Mouse (Mus musculus): ENCODE measurements at regions not wholly inside any gene's neighbourhood (a gene's known extent, or its start where the extent isn't known, plus 50 kb on each side); places are given as distances from the start of the nearest gene placed in this dataset.
"Not testable (repeated sequence)": the region's sequence is repeated elsewhere in the genome, so short reads cannot be mapped to it uniquely, and the experiment has no call there.

DNA sequence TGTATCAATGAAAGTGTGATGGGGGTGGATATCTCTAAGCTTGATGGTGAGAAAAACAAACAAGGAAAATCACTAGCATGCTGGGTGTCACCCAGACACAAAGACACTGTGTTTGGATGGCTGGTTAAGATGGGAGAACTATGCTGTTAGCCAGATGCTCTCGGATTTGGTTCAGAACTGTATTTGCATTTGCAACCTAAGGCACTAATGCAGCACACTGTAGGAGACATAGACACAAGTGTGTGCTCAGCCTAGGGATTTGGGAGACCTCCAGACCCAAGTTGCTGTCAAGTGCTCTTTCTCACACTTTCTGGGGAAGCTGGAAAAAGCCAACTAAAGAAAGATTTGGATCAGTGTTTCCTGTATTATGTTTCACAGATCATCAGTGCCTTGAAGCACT lies 173.1 kb upstream of the Prkcq start:
- DNase-seq (ENCODE audit: low read depth) = no peak

DNA sequence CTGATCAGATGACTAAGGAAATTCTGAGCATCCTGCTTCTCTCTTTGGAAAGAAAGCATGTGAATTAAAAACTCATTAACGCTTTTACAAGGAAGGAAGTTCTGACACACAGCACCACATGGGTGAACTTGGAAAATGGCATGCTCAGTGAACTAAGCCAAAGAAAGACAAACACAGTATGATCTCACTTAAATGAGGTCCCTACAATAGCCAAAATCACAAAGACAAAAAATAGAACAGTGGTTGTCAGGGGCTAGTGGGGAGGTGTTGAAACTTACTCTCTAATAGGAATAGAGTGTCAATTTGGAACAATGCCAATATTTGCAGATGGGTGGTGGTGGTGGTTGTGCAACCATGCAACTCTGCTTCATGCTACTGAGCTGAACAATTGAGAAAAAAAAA lies 172.7 kb upstream of the Prkcq start:
- DNase-seq (ENCODE audit: low read depth) = peak; percentile 8

DNA sequence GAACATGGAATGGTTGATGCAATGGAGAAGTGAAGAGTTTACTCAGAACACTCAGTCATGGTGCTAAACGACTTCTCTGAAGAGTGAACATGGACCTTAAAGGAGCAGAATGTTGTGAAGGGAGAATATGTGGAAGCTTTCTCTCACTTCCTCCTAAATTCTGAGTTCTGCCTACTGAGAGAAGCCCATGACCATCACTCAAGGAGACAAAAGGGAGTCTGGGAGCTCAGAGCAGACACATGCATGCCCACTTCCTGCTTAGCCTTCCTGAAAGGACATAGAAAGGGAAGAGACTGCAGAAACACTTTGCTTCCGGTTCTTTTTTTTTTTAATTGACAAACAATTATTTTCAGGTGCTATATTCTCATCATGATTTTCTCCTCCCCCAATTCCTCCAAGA lies 166.1 kb upstream of the Prkcq start:
- no peak for DNase-seq (ENCODE audit: low read depth)

DNA sequence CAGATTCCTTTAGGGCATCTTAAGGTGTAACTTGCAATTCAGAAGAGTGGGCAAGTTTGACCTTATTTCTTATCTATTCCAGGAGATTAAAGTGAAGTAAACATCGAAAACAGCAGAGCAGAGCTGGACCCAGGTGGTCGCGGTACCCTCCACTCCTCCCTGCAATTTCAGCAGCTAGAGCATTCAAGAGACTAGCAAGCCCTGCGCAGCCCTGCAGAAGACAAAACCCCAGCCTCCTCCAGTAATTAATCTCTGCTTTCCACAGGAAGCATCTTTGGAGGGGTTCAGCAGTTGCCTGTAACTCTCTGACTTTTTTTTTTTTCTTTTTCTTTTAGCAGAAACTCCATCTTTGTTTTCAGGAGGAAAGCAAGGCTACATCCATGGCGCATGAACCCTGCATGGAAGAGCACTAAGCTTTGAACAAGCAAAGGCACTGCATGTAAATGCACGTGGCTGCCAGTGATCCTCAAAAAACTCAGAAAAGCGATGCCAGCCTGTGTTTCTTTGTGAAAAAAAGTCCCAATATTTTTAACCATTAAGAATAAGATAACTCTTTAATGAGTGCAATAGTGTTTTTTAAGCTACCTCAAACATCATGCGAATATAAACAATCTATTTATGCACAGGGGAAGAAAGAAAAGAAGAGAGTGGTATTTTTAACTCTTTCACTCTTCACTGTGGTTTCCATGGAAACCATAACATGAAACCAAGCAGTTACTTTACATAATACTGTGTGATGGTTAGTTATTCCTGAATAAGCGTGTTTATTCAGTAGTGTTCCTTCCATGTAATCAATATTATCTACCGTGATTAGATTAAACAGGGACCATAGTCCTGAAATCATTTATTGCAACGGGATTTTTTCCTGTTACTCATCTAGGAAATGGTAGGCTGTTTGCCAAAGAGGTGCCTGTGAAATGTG lies 160.6 kb upstream of the Prkcq start:
- DNase-seq (ENCODE audit: low read depth) = no peak

DNA sequence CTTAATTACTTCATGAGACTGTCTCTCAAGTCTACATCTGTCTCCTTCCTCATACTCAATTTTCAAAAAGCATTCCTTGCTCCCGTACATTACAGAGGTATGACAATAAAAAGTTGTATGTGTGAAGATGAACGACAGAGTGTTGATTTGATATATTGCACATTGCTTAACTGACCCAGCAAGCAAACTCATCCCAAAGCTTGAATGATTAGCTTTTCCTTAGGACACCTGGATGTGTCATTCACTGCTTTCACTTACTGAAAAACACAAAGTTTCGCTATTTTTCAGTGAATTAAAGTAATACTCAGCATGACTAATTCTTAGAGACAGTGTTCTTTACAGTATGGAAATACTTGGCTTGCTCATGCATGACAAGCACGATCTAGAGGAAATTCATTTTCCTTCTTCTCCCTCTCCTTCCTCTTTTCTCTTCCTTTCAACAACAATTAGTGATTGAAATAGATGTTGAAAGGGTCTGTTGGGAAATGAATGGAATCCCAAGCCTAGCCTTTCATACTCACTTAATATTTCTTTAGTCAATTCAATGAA lies 159.5 kb upstream of the Prkcq start:
- DNase-seq (ENCODE audit: low read depth) = no peak

DNA sequence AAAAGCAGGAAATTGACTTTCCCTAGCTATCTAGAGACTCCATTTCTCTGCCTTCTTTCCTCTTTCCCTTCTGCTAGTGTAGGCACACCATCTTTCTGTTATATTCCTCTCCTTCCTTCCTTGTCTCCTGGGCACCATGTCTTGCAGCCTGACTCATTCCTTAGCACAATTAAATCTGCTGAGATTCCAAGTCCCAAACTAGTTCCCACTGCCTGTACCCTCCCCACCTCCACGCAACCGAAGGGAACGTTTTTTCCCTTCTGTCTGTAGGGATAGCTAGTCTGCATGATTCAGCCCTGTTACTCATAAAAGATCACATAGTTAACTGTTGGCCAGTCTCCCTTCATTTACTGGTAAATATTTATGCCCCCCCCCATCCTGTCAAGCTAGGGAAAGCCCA lies 158.8 kb upstream of the Prkcq start:
- DNase-seq (ENCODE audit: low read depth) = no peak

DNA sequence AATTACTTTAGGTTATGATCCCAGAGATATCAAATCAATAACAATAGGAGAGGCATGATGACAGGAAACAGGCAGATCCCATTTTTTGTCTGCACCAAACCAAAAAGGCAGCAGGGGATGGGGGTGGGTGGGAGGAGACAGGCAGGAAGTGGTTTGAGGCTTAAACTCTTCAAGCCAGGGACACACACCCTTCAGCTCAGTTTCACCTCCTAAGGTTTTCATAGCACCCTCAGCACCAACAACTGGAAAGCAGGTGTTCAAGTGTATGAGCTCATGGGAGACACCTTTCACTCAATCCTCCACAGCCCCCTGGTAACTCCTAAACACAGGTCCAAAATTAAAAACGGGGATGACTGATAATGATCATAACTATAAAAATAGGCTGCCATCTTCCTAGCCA lies 155.5 kb upstream of the Prkcq start:
- no peak for DNase-seq (ENCODE audit: low read depth)

DNA sequence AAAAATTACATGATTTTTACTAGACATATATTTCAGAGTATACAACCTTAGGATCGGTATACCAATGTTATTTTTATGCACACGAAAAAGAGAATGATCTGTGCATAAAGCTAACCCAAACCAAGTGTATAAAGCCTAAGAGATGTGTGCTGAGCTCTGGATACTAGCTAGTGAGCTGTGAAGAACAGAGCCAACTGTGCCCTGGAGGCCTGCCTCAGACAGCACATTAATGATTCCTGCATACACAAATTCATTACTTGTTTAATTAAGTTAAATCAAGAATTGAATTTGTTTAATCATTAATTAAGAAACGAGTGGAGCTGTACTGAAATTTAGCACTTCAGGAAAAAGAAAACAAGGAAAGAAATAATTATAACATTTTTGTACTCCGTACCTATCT lies 139.0 kb upstream of the Prkcq start:
- no peak for DNase-seq (ENCODE audit: low read depth)

DNA sequence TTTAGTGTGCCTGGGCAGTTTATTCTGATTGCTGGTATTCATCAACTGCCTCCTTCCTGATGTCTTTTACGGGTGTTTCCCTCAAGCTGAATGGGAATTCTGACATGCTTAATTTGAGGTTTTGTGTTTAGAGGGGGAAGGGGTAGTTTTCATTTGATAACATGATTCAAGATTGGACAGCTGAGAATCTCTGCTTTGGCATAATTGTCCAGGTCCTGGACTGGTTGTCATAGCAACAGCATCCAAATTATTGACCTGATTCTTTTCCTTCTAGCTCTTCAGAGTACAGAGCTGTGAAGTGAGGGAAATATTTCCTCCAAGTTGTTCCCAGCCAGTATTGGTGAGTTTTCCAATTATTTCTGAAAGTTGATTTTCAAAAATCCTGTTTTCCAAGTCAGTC lies 137.7 kb upstream of the Prkcq start:
- DNase-seq (ENCODE audit: low read depth) = no peak

DNA sequence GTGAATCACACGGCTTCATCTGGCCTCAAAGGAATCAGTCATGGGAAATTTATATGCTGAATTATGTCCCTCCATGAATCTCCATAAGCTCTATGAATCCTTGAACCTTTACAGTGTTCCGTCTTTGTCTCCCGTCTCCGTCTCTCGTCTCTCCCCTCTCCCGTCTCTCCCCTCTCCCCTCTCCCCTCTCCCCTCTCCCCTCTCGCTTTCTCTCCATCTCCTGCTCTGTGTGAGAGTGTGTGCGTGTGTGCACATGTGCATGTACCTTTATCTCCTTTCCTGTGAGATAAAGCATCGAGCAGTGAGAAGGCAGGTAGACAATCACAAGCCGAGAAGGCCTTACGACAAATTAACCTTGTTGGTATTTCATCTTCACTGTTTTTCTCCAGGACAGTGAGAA lies 134.6 kb upstream of the Prkcq start:
- no peak for DNase-seq (ENCODE audit: low read depth)

DNA sequence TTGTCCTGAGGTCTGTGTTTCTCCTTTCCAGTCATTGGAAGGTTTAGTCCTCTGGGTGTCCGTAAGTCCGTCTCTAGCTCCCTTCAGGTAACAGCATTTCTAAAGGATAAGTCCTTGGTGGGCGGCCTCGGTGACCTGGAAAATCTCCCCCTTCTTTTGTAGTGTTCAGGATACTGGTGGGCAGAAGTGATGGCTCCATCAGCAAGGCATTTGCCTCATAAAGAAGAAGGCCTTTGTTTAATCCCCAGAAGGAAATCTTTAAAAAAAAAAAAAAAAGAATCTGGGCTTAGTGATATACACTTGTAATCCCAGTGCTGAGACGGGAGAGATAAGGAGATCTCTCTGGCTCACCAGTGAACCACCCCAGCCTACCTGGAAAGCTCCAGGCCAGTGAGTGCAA lies 133.5 kb upstream of the Prkcq start:
- DNase-seq (ENCODE audit: low read depth) = no peak

DNA sequence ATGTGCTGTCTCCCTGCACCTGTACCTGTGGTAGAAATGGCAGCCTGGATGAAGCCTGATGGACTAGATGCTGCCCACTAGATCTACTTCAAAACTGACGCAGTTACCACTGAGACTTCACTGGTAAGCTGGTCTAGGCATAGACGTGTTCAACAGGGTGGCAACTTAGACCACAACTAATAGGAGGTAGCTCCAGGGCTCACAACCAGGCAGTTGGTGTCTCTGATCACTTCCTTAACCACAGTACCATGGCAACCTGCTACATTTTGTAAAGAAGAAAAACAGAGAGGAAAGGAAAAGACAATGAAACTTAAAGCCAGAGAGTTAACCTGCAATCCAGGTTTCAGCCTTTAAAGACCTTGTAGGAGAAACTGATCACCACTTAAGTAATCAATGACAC lies 131.9 kb upstream of the Prkcq start:
- no peak for DNase-seq (ENCODE audit: low read depth)

DNA sequence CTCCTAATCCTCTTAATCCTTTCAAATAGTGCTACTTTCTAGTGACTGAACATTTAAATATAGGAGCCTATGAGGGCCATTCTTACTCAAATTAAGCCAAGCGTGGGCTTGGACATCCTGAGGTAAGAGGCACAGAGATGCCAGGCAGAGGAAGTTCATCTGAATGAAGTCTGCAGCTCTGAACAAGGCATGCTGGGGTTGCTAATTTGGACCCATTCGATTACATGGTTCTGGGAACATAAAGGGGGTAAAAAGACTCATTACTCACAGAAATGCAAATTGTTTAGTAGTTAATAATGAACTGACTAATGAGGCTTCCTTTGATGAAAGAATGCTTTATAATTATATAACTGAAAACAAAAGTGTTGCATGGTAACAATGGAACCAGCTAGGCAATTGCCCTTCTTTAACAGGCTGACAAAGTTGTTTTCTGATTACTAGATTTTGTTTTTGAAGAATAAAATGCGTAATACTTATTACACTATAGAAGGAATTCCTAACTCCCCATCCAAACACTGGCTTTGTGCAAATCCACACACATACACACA lies 127.1 kb upstream of the Prkcq start:
- DNase-seq (ENCODE audit: low read depth) = no peak

DNA sequence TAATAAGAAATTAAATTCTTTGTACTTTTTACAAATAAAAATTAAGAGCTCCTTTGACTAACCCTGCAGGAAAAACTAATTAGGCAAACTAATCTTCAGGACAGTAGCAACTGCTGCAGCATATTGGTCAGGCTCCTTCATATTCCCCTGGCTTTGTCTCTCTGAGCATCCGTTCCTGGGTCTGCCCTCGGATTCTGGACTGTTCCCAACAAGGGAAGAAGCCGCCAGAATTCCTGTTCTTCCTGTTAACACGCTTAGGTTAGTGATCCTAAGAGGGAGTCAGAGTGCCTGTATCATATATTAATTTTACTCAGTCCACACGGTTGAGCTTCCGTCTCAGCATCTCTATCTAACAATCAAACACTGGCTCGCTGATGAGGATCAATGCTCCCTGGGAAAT lies 120.3 kb upstream of the Prkcq start:
- DNase-seq (ENCODE audit: low read depth) = no peak

DNA sequence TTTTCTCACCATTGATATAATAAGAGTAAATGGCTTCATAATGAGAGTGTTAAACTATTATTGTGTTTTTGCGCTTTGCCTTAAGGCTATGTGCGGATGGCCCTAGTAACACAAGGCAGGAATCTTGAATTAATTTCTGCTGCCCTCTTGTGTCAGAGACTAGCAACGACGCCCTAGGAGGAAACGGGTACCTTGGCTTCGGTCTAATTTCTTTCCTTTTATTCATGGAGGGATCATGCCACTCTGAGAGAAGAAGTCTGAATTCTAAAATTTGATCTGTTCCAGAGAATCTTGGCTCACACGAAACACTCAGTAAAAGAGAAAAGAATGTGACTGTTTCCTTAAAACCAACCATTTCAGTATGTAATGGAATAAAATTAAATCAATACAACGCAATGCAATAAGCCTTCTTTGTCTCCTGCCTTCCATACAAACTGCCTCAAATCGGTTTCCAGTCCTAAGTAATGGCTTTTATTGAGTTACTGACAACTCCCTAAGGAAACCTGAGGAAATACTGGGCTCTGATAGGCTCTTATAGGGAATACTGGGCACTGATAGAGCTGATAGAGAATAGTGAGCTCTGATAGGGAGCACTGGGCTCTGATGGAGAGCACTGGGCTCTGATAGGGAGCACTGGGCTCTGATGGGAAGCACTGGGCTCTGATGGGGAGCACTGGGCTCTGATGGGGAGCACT lies 112.0 kb upstream of the Prkcq start:
- DNase-seq (ENCODE audit: low read depth) = peak; percentile 43

DNA sequence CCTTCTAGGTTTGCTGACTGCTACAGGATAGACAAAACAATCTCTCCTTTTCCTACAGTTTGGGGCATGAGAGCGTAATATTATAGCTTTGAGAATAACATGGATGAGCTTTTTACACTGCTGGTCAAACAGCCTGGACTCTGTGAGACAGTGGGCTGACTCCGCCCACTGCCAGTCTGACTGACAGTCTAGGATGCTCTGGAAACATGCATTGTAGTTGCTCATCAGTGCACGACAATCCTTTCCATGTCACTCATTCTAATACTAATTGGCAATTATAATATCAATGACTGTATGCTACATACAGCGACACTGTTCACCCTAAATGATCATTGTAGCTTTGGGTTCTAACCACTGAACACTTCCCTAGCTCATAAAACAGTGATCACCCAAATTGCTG lies 104.5 kb upstream of the Prkcq start:
- DNase-seq (ENCODE audit: low read depth) = no peak

DNA sequence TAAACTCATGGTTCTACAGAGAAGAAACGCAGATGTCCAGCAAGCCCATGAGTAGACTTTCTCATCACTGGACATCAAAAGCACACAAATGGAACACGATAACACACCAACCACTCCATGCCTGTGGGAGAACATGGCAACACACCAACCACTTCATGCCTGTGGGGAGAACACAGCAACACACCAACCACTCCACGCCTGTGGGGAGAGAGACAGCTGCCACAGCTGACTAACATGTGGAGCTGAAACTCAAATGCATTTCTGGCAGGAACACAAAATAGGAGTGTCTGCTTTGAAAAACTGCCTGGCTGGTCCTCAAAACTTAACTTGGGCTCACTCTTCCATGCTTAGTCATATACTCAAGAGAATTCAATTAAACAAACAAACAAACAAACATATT lies 88.4 kb upstream of the Prkcq start:
- DNase-seq (ENCODE audit: low read depth) = no peak

DNA sequence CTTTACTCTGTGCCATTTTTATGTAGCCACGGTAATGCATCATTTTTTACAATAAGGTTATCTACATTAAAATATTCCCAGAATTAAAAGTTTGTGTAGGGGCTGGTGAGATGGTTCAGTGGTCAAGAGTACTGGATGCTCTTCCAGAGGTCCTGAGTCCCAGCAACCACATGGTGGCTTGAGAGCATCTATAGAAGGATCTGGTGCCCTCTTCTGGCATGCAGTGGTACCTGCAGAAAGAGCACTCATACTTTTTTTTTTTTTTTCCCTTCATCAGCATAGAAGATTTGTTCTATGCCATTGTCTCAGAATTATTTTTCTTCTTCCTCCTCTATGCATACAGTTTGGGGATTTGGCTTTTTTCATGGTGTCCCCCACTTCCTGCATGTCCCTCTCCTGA lies 84.9 kb upstream of the Prkcq start:
- peak; percentile 56 for DNase-seq (ENCODE audit: low read depth)

DNA sequence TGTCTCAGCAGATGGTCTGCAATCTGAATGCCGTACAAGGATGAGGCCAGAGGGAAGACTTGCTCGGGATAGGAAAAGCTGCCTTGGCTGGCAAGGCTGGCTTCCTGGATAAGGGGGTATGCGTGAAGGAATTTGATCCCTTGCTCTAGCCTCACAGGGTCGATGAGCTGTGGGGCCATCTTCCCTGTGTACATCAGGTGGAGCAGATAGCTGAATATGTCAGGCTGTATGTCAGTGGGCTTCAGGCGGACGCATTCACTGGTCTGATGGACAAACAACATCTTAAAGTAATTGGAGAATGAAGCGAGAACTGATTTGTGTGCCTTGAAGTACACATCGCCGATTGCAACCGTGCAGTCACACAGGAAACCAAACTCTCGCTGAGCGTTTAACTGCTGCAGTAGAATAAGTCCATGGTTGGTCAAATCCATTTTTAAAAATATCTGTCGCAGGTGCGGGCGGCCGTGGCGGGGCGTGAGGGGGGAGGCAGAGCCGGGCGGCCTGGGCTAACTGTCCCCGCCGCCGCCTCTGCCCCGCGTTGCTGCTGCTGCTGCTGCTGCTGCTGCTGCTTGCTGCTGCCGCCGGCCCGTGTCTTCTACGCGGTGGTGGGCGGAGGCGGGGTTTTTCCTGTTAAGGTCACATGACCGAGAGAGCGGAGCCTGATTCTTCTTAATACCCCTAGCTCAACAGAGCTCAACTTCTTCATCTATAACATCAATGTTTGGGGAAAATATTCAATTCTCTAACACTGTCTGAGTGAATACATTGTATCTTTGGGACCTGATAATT lies 71.9 kb upstream of the Prkcq start:
- DNase-seq (ENCODE audit: low read depth) = not testable (repeated sequence)

DNA sequence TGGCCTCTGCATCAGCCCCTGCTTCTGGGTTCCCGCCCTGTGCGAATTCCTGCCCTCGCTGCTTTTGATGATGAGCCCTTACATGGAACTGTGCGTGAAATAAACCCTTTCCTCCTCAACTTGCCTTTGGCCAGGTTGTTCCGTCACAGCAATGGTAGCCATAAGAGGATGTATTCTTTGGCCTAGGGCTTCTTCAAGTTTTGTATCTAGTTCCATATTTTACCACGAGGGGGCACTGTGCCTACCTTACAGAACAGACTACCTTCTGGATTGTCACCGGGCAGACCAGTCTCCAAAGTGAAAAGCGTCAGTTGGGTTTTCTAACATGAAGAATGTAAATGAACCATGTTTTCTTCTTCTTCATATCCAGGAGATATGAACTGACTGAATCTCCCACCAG lies 58.7 kb upstream of the Prkcq start:
- DNase-seq (ENCODE audit: low read depth) = peak; percentile 68

DNA sequence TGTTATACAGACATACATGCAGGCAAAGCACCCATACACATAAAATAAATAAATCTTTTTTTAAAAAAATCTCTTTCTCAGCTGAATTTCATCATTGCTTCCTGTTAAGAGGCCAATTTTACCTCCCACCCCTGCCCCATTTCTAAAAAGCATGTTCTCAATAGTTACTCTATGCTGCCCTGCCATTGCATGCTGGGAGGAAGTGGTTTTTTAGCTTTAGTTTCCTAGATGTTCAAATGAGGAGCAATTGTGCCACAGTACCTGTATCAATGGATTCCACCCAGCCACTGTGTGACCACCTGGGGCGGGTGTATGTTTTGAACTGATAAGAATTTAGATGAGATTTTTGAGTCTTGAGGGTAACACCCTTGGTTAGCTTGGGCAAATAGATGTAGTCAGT lies 53.3 kb upstream of the Prkcq start:
- DNase-seq (ENCODE audit: low read depth) = no peak

DNA sequence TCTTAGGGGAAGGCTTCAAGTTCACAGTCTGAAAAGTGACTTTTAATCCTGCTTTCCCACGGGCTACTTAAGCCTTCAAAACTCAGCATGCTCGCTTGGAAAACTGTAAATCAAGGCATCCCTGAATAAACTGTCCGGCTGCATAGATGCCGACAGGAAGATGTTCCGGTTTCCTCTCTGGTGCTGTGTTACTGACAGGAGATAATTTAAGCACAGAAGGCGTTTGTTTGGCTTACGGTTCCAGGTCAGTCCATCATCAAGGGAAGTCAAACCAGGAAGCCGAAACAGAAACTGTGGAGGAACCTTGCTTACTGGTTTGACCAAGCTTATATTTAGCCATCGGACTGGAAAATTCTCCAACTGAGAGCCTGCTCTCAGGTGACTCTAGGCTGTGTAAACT lies 52.6 kb upstream of the Prkcq start:
- DNase-seq (ENCODE audit: low read depth) = no peak

Measured in 416B (cell line).